Mouse (Mus musculus) limb, embryonic 15.5 days (tissue): Measurements from ENCODE around the gene Rasgrf1. TPM values are rescaled to one million over a fixed set of nuclear protein-coding genes. Genes with fewer than 3 reads are reported as not detected.

Experiments
- ATAC-seq: fragments of 200-750 bp; cut with Nextera tagmentation; 2 replicates; pipeline ENCODE4 v1.8.0; 2017; ENCODE audit warnings: low read depth, moderate TSS enrichment; ENCODE audit not compliant: insufficient number of reproducible peaks, low FRiP score, low TSS enrichment
- H3K27ac ChIP-seq: fragments of 300-500 bp; sonication (generic); 2 replicates; pipeline ENCODE4 v1.5.1; 2015; ENCODE audit warnings: moderate library complexity, mild to moderate bottlenecking, inconsistent platforms
- H3K27me3 ChIP-seq: fragments of 300-500 bp; sonication (generic); 2 replicates; pipeline ENCODE4 v1.6.1; 2015; ENCODE audit warnings: inconsistent platforms
- H3K36me3 ChIP-seq: fragments of 300-500 bp; sonication (generic); 2 replicates; pipeline ENCODE4 v1.6.1; 2015; ENCODE audit warnings: inconsistent platforms
- H3K4me1 ChIP-seq: fragments of 300-500 bp; sonication (generic); 2 replicates; pipeline ENCODE4 v1.6.1; 2015; ENCODE audit warnings: inconsistent platforms
- H3K4me2 ChIP-seq: fragments of 300-500 bp; sonication (generic); 2 replicates; pipeline ENCODE4 v1.6.1; 2015; ENCODE audit warnings: mild to moderate bottlenecking, inconsistent platforms
- H3K4me3 ChIP-seq: fragments of 300-500 bp; sonication (generic); 2 replicates; pipeline ENCODE4 v1.5.1; 2015; ENCODE audit warnings: mild to moderate bottlenecking, inconsistent platforms
- H3K9ac ChIP-seq: fragments of 300-500 bp; sonication (generic); 2 replicates; pipeline ENCODE4 v1.6.1; 2015; ENCODE audit warnings: inconsistent platforms
- H3K9me3 ChIP-seq: fragments of 300-500 bp; sonication (generic); 2 replicates; pipeline ENCODE4 v1.6.1; 2016; ENCODE audit warnings: inconsistent platforms
- WGBS: fragments of 180-500 bp; shearing (Covaris S2); methylation state at CpG from one replicate; pipeline ENCODE4 v1.1.7; 2015; 5-methylcytosine and 5-hydroxymethylcytosine counted together
- polyA plus RNA-seq: library from polyadenylated mRNA; unstranded; fragments of >200 nt; fragmentation: Nextera tagmentation; extraction: Ambion mirVana; gene quantifications from 2 replicates; pipeline ENCODE4 v1.2.1, GENCODE M21; 2015

Rasgrf1 gene
- polyA plus RNA-seq, 1 experiment from 2014 or later, result 0.58 TPM

- no peak overlapping the region for H3K4me2 ChIP-seq
- no peak for ATAC-seq
- 90% methylated on average over 9 of the region's 9 CpGs for WGBS
- no peaks in the 10 kb centered on the region for H3K36me3 ChIP-seq
- H3K9me3 ChIP-seq, result no peaks in the 10 kb centered on the region
- no peak overlapping the region for H3K4me3 ChIP-seq
- no peaks in the 10 kb centered on the region for H3K27me3 ChIP-seq
- no peaks in the 10 kb centered on the region for H3K4me1 ChIP-seq
- H3K9ac ChIP-seq, result no peak overlapping the region
- no peak overlapping the region for H3K27ac ChIP-seq
Observed at GRCm38 (mm10) chr9:89946830-89947229, 37.1 kb downstream of the Rasgrf1 start.

GRCm38 (mm10) chr9:89948602-89949001 lies 38.9 kb downstream of the Rasgrf1 start:
- no peak for ATAC-seq
- WGBS, result 51% methylated on average over 5 of the region's 5 CpGs
- H3K36me3 ChIP-seq, result no peaks in the 10 kb centered on the region

GRCm38 (mm10) chr9:89953596-89954215 lies 44.0 kb downstream of the Rasgrf1 start:
- Histone ChIP-seq H3K9ac (no peak overlapping the region), H3K36me3 (no peaks in the 10 kb centered on the region), H3K4me3 (no peak overlapping the region), H3K9me3 (no peaks in the 10 kb centered on the region), H3K4me2 (no peak overlapping the region), H3K27ac (no peak overlapping the region), H3K4me1 (no peaks in the 10 kb centered on the region), H3K27me3 (no peaks in the 10 kb centered on the region)
- ATAC-seq, result no peak
- WGBS, result 88% methylated on average over 22 of the region's 22 CpGs

More at GRCm38 (mm10) chr9:89948602-89949001, 38.9 kb downstream of the Rasgrf1 start:
- H3K9ac ChIP-seq, result no peak overlapping the region
- no peak overlapping the region for H3K27ac ChIP-seq
- H3K4me2 ChIP-seq, result no peak overlapping the region
- no peaks in the 10 kb centered on the region for H3K4me1 ChIP-seq
- no peak overlapping the region for H3K4me3 ChIP-seq
- no peaks in the 10 kb centered on the region for H3K9me3 ChIP-seq
- no peaks in the 10 kb centered on the region for H3K27me3 ChIP-seq

GRCm38 (mm10) chr9:89954860-89955479 lies 45.3 kb downstream of the Rasgrf1 start:
- Histone ChIP-seq H3K4me2 (no peak overlapping the region), H3K9ac (no peak overlapping the region), H3K27me3 (no peaks in the 10 kb centered on the region), H3K36me3 (no peaks in the 10 kb centered on the region), H3K27ac (no peak overlapping the region), H3K4me3 (no peak overlapping the region), H3K4me1 (no peaks in the 10 kb centered on the region), H3K9me3 (no peaks in the 10 kb centered on the region)
- ATAC-seq, result no peak
- 40% methylated on average over 8 of the region's 8 CpGs for WGBS

- Histone ChIP-seq H3K36me3 (no peaks in the 10 kb centered on the region), H3K4me1 (no peaks in the 10 kb centered on the region), H3K27ac (no peak overlapping the region), H3K4me2 (no peak overlapping the region), H3K9ac (no peak overlapping the region), H3K4me3 (no peak overlapping the region), H3K9me3 (no peaks in the 10 kb centered on the region), H3K27me3 (no peaks in the 10 kb centered on the region)
- WGBS, result 71% methylated on average over 2 of the region's 2 CpGs
- no peak for ATAC-seq
Observed at GRCm38 (mm10) chr9:89958959-89959358, 49.3 kb downstream of the Rasgrf1 start.

GRCm38 (mm10) chr9:89964091-89964490 lies 54.4 kb downstream of the Rasgrf1 start:
- ATAC-seq, result no peak
- H3K36me3 ChIP-seq, result no peaks in the 10 kb centered on the region
- no peak overlapping the region for H3K4me2 ChIP-seq
- WGBS, result 70% methylated on average over 4 of the region's 4 CpGs
- H3K4me3 ChIP-seq, result no peak overlapping the region
- H3K9ac ChIP-seq, result no peak overlapping the region
- H3K9me3 ChIP-seq, result no peaks in the 10 kb centered on the region
- H3K27ac ChIP-seq, result no peak overlapping the region
- H3K27me3 ChIP-seq, result no peaks in the 10 kb centered on the region
- H3K4me1 ChIP-seq, result no peaks in the 10 kb centered on the region

- Histone ChIP-seq H3K27ac (no peak overlapping the region), H3K4me1 (no peaks in the 10 kb centered on the region), H3K9me3 (no peaks in the 10 kb centered on the region), H3K36me3 (no peaks in the 10 kb centered on the region), H3K27me3 (peaks cover 3% of the 10 kb centered on the region; the same call in 1 of the 2 replicates), H3K4me3 (no peak overlapping the region), H3K4me2 (no peak overlapping the region), H3K9ac (no peak overlapping the region)
- 78% methylated on average over 4 of the region's 4 CpGs for whole genome bisulfite sequencing
- ATAC-seq, result no peak
Observed at GRCm38 (mm10) chr9:89967716-89968115, 58.0 kb downstream of the Rasgrf1 start.

GRCm38 (mm10) chr9:89968836-89969450 lies 59.2 kb downstream of the Rasgrf1 start:
- Histone ChIP-seq H3K36me3 (no peaks in the 10 kb centered on the region), H3K4me3 (no peak overlapping the region), H3K4me1 (no peaks in the 10 kb centered on the region), H3K4me2 (no peak overlapping the region), H3K27ac (no peak overlapping the region), H3K9me3 (no peaks in the 10 kb centered on the region), H3K9ac (no peak overlapping the region), H3K27me3 (peaks cover 7% of the 10 kb centered on the region; the same call in 1 of the 2 replicates)
- ATAC-seq, result no peak
- 75% methylated on average over 6 of the region's 6 CpGs for WGBS

GRCm38 (mm10) chr9:89970271-89970670 lies 60.6 kb downstream of the Rasgrf1 start:
- Histone ChIP-seq H3K4me3 (no peak overlapping the region), H3K27ac (no peak overlapping the region), H3K36me3 (no peaks in the 10 kb centered on the region), H3K9me3 (no peaks in the 10 kb centered on the region), H3K27me3 (peaks cover 7% of the 10 kb centered on the region; the same call in 1 of the 2 replicates), H3K4me1 (no peaks in the 10 kb centered on the region), H3K4me2 (no peak overlapping the region), H3K9ac (no peak overlapping the region)
- WGBS, result 91% methylated on average over 10 of the region's 10 CpGs
- ATAC-seq, result no peak

GRCm38 (mm10) chr9:89970886-89971486 lies 61.3 kb downstream of the Rasgrf1 start:
- H3K4me3 ChIP-seq, result no peak overlapping the region
- no peak overlapping the region for H3K27ac ChIP-seq
- no peaks in the 10 kb centered on the region for H3K4me1 ChIP-seq
- no peaks in the 10 kb centered on the region for H3K9me3 ChIP-seq
- no peak for ATAC-seq
- 74% methylated on average over 11 of the region's 11 CpGs for WGBS
- no peak overlapping the region for H3K9ac ChIP-seq
- H3K4me2 ChIP-seq, result no peak overlapping the region
- H3K27me3 ChIP-seq, result peaks cover 7% of the 10 kb centered on the region; the same call in 1 of the 2 replicates
- no peaks in the 10 kb centered on the region for H3K36me3 ChIP-seq

- H3K4me3 ChIP-seq, result no peak overlapping the region
- WGBS, result 60% methylated on average over 3 of the region's 3 CpGs
- no peaks in the 10 kb centered on the region for H3K4me1 ChIP-seq
- H3K27me3 ChIP-seq, result peaks cover 7% of the 10 kb centered on the region; the same call in 1 of the 2 replicates
- no peak overlapping the region for H3K4me2 ChIP-seq
- H3K9ac ChIP-seq, result no peak overlapping the region
- no peak for ATAC-seq
- H3K36me3 ChIP-seq, result no peaks in the 10 kb centered on the region
- H3K27ac ChIP-seq, result no peak overlapping the region
- H3K9me3 ChIP-seq, result no peaks in the 10 kb centered on the region
Observed at GRCm38 (mm10) chr9:89972321-89972720, 62.6 kb downstream of the Rasgrf1 start.

GRCm38 (mm10) chr9:89973856-89974255 lies 64.1 kb downstream of the Rasgrf1 start:
- no peak overlapping the region for H3K4me2 ChIP-seq
- no peak overlapping the region for H3K9ac ChIP-seq
- H3K4me3 ChIP-seq, result no peak overlapping the region
- no peaks in the 10 kb centered on the region for H3K4me1 ChIP-seq
- H3K27me3 ChIP-seq, result peaks cover 7% of the 10 kb centered on the region; the same call in 1 of the 2 replicates
- no peaks in the 10 kb centered on the region for H3K36me3 ChIP-seq
- no peak overlapping the region for H3K27ac ChIP-seq
- WGBS, result 29% methylated on average over 5 of the region's 5 CpGs
- no peak for ATAC-seq
- no peaks in the 10 kb centered on the region for H3K9me3 ChIP-seq
